Mouse (Mus musculus): Measurements from ENCODE around the gene Nae1. TPM values are rescaled to one million over a fixed set of nuclear protein-coding genes. Genes with fewer than 3 reads are reported as not detected.
A peak's percentile ranks its signal among the peaks of the same experiment; 100 is the strongest.
"Not testable (repeated sequence)": the region's sequence is repeated elsewhere in the genome, so short reads cannot be mapped to it uniquely, and the experiment has no call there.

Gene Nae1
- 111 and 115 TPM in 2 replicates for polyA plus RNA-seq (2014; fragmentation: Nextera tagmentation; extraction: Ambion mirVana)

- peak within 1 kb of the TSS; percentile 78 for H3K4me2 ChIP-seq (replicated peaks; ENCODE audit: low read depth, low read length)
- H3K27me3 ChIP-seq (ENCODE audit: control insufficient read depth, insufficient read depth, low read length), result 0 out of 2 replicates have a peak, but pooled peaks cover under 1% of the 10 kb centered on the region
- H3K4me3 ChIP-seq (ENCODE audit: low read depth, low read length), result peak within 1 kb of the TSS; percentile 95
- H3K4me1 ChIP-seq (ENCODE audit: control insufficient read depth, insufficient read depth, low read length), result peaks cover 5% of the 10 kb centered on the region; the same call in 1 of the 2 replicates
- under 1% methylated on average over 70 of the region's 70 CpGs for WGBS
- ATAC-seq (ENCODE audit: insufficient number of reproducible peaks, insufficient read depth, low FRiP score, low read depth), result peak; percentile 94
- no peaks in the 10 kb centered on the region for H3K9me3 ChIP-seq (ENCODE audit: control insufficient read depth, low read depth, low read length)
- H3K9ac ChIP-seq (replicated peaks; ENCODE audit: low read depth, low read length), result peak within 1 kb of the TSS; percentile 86
- H3K27ac ChIP-seq (ENCODE audit: low read length), result peak within 1 kb of the TSS; percentile 85
- peaks cover 8% of the 10 kb centered on the region for H3K36me3 ChIP-seq (ENCODE audit: control insufficient read depth, insufficient read depth, low read length)
Observed at GRCm38 (mm10) chr8:104533971-104534778, at the start of gene Nae1, which contains the start of gene Car7. Gene Nae1 (minus strand): TSS chr8:104534637. Gene Car7 (plus strand): TSS chr8:104534689.

GRCm38 (mm10) chr8:104577606-104578005, 43.2 kb upstream of the Nae1 start:
- not testable (repeated sequence) for H3K36me3 ChIP-seq (ENCODE audit: control insufficient read depth, insufficient read depth, low read length); H3K4me1 ChIP-seq (ENCODE audit: control insufficient read depth, insufficient read depth, low read length); H3K27me3 ChIP-seq (ENCODE audit: control insufficient read depth, insufficient read depth, low read length); H3K9me3 ChIP-seq (ENCODE audit: control insufficient read depth, low read depth, low read length); H3K4me3 ChIP-seq (ENCODE audit: low read depth, low read length); ATAC-seq (ENCODE audit: insufficient number of reproducible peaks, insufficient read depth, low FRiP score, low read depth); H3K4me2 ChIP-seq (replicated peaks; ENCODE audit: low read depth, low read length); H3K9ac ChIP-seq (replicated peaks; ENCODE audit: low read depth, low read length); H3K27ac ChIP-seq (ENCODE audit: low read length)
- 78% methylated on average over 17 of the region's 17 CpGs for WGBS

GRCm38 (mm10) chr8:104576820-104577219, 42.4 kb upstream of the Nae1 start:
- no peak overlapping the region for H3K4me2 ChIP-seq (replicated peaks; ENCODE audit: low read depth, low read length)
- no peaks in the 10 kb centered on the region for H3K36me3 ChIP-seq (ENCODE audit: control insufficient read depth, insufficient read depth, low read length)
- no peaks in the 10 kb centered on the region for H3K9me3 ChIP-seq (ENCODE audit: control insufficient read depth, low read depth, low read length)
- H3K4me1 ChIP-seq (ENCODE audit: control insufficient read depth, insufficient read depth, low read length), result no peaks in the 10 kb centered on the region
- H3K27ac ChIP-seq (ENCODE audit: low read length), result no peak overlapping the region
- H3K9ac ChIP-seq (replicated peaks; ENCODE audit: low read depth, low read length), result no peak overlapping the region
- WGBS, result 88% methylated on average over 3 of the region's 3 CpGs
- no peaks in the 10 kb centered on the region for H3K27me3 ChIP-seq (ENCODE audit: control insufficient read depth, insufficient read depth, low read length)
- ATAC-seq (ENCODE audit: insufficient number of reproducible peaks, insufficient read depth, low FRiP score, low read depth), result no peak
- H3K4me3 ChIP-seq (ENCODE audit: low read depth, low read length), result no peak overlapping the region

GRCm38 (mm10) chr8:104570436-104571343, 36.3 kb upstream of the Nae1 start:
- H3K27me3 ChIP-seq (ENCODE audit: control insufficient read depth, insufficient read depth, low read length), result no peaks in the 10 kb centered on the region
- peak; percentile 43; the same call in 1 of the 2 replicates for ATAC-seq (ENCODE audit: insufficient number of reproducible peaks, insufficient read depth, low FRiP score, low read depth)

GRCm38 (mm10) chr8:104569559-104569958, 35.1 kb upstream of the Nae1 start:
- Histone ChIP-seq H3K27me3 (ENCODE audit: control insufficient read depth, insufficient read depth, low read length) (no peaks in the 10 kb centered on the region), H3K4me2 (replicated peaks; ENCODE audit: low read depth, low read length) (no peak overlapping the region), H3K27ac (ENCODE audit: low read length) (no peak overlapping the region), H3K4me3 (ENCODE audit: low read depth, low read length) (no peak overlapping the region), H3K4me1 (ENCODE audit: control insufficient read depth, insufficient read depth, low read length) (no peaks in the 10 kb centered on the region), H3K36me3 (ENCODE audit: control insufficient read depth, insufficient read depth, low read length) (no peaks in the 10 kb centered on the region), H3K9ac (replicated peaks; ENCODE audit: low read depth, low read length) (no peak overlapping the region), H3K9me3 (ENCODE audit: control insufficient read depth, low read depth, low read length) (no peaks in the 10 kb centered on the region)
- 23% methylated on average over 1 of the region's 1 CpGs for WGBS
- ATAC-seq (ENCODE audit: insufficient number of reproducible peaks, insufficient read depth, low FRiP score, low read depth), result no peak

More at GRCm38 (mm10) chr8:104570436-104571343, 36.3 kb upstream of the Nae1 start:
- H3K9ac ChIP-seq (replicated peaks; ENCODE audit: low read depth, low read length), result no peak overlapping the region
- H3K4me1 ChIP-seq (ENCODE audit: control insufficient read depth, insufficient read depth, low read length), result no peaks in the 10 kb centered on the region
- 9% methylated on average over 26 of the region's 26 CpGs for WGBS
- H3K4me2 ChIP-seq (replicated peaks; ENCODE audit: low read depth, low read length), result peak overlapping the region; percentile 80
- no peaks in the 10 kb centered on the region for H3K36me3 ChIP-seq (ENCODE audit: control insufficient read depth, insufficient read depth, low read length)
- H3K27ac ChIP-seq (ENCODE audit: low read length), result no peak overlapping the region
- H3K9me3 ChIP-seq (ENCODE audit: control insufficient read depth, low read depth, low read length), result no peaks in the 10 kb centered on the region
- H3K4me3 ChIP-seq (ENCODE audit: low read depth, low read length), result peak overlapping the region; percentile 31

- Histone ChIP-seq H3K4me3 (ENCODE audit: low read depth, low read length) (no peak overlapping the region), H3K36me3 (ENCODE audit: control insufficient read depth, insufficient read depth, low read length) (no peaks in the 10 kb centered on the region), H3K27me3 (ENCODE audit: control insufficient read depth, insufficient read depth, low read length) (no peaks in the 10 kb centered on the region), H3K4me2 (replicated peaks; ENCODE audit: low read depth, low read length) (no peak overlapping the region), H3K9ac (replicated peaks; ENCODE audit: low read depth, low read length) (no peak overlapping the region), H3K27ac (ENCODE audit: low read length) (no peak overlapping the region), H3K4me1 (ENCODE audit: control insufficient read depth, insufficient read depth, low read length) (no peaks in the 10 kb centered on the region), H3K9me3 (ENCODE audit: control insufficient read depth, low read depth, low read length) (no peaks in the 10 kb centered on the region)
- WGBS, result 97% methylated on average over 5 of the region's 5 CpGs
- no peak for ATAC-seq (ENCODE audit: insufficient number of reproducible peaks, insufficient read depth, low FRiP score, low read depth)
Observed at GRCm38 (mm10) chr8:104565457-104565798, 31.0 kb upstream of the Nae1 start.

- Histone ChIP-seq H3K4me3 (ENCODE audit: low read depth, low read length) (no peak overlapping the region), H3K27me3 (ENCODE audit: control insufficient read depth, insufficient read depth, low read length) (no peaks in the 10 kb centered on the region), H3K9ac (replicated peaks; ENCODE audit: low read depth, low read length) (no peak overlapping the region), H3K9me3 (ENCODE audit: control insufficient read depth, low read depth, low read length) (no peaks in the 10 kb centered on the region), H3K4me2 (replicated peaks; ENCODE audit: low read depth, low read length) (peak overlapping the region; percentile 12; the same call in 1 of the 2 replicates), H3K27ac (ENCODE audit: low read length) (no peak overlapping the region), H3K36me3 (ENCODE audit: control insufficient read depth, insufficient read depth, low read length) (no peaks in the 10 kb centered on the region), H3K4me1 (ENCODE audit: control insufficient read depth, insufficient read depth, low read length) (no peaks in the 10 kb centered on the region)
- WGBS, result 22% methylated on average over 22 of the region's 22 CpGs
- ATAC-seq (ENCODE audit: insufficient number of reproducible peaks, insufficient read depth, low FRiP score, low read depth), result peak; percentile 82
Observed at GRCm38 (mm10) chr8:104564633-104565456, 30.4 kb upstream of the Nae1 start.

GRCm38 (mm10) chr8:104560731-104561130, 26.3 kb upstream of the Nae1 start:
- no peaks in the 10 kb centered on the region for H3K9me3 ChIP-seq (ENCODE audit: control insufficient read depth, low read depth, low read length)
- H3K4me3 ChIP-seq (ENCODE audit: low read depth, low read length), result no peak overlapping the region
- no peaks in the 10 kb centered on the region for H3K4me1 ChIP-seq (ENCODE audit: control insufficient read depth, insufficient read depth, low read length)
- H3K9ac ChIP-seq (replicated peaks; ENCODE audit: low read depth, low read length), result no peak overlapping the region
- ATAC-seq (ENCODE audit: insufficient number of reproducible peaks, insufficient read depth, low FRiP score, low read depth), result no peak
- no peak overlapping the region for H3K27ac ChIP-seq (ENCODE audit: low read length)
- H3K4me2 ChIP-seq (replicated peaks; ENCODE audit: low read depth, low read length), result no peak overlapping the region
- H3K36me3 ChIP-seq (ENCODE audit: control insufficient read depth, insufficient read depth, low read length), result no peaks in the 10 kb centered on the region
- H3K27me3 ChIP-seq (ENCODE audit: control insufficient read depth, insufficient read depth, low read length), result no peaks in the 10 kb centered on the region
